Mouse (Mus musculus) adrenal gland, adult 8-10 months (tissue): ENCODE measurements around the gene 4930503B20Rik. TPM values are rescaled to one million over a fixed set of nuclear protein-coding genes. Genes with fewer than 3 reads are reported as not detected.
A peak's percentile ranks its signal among the peaks of the same experiment; 100 is the strongest.

Experiments used
- DNase-seq: peaks from one replicate; pipeline ENCODE4 v3.0.0; 2022
- total RNA-seq, 4 experiments: library from RNA; stranded (reverse); gene quantifications; 2 replicates each; pipeline ENCODE4 v1.2.4; 2022

4930503B20Rik gene
- total RNA-seq, 4 experiments from 2014 or later = not detected

DNA sequence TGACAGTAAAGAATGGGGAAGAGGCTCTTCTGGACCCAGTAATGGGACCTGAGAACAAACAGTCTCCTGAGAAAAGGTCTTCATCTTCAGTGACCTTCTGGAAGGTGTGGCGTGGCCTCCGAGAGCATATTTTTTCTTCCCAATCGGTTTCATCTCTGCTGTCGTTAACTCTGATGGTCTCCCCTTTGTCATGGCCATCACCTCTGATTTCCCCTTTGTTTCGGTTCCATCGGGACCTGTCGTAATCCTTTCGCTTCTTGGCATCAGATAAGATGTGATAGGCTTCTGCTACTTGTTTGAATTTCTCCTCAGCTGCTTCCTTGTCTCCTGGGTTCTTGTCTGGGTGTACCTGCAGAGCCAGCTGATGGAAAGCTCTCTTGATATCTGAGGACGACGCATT is 401 bp downstream of the 4930503B20Rik start:
- no peak for DNase-seq

DNA sequence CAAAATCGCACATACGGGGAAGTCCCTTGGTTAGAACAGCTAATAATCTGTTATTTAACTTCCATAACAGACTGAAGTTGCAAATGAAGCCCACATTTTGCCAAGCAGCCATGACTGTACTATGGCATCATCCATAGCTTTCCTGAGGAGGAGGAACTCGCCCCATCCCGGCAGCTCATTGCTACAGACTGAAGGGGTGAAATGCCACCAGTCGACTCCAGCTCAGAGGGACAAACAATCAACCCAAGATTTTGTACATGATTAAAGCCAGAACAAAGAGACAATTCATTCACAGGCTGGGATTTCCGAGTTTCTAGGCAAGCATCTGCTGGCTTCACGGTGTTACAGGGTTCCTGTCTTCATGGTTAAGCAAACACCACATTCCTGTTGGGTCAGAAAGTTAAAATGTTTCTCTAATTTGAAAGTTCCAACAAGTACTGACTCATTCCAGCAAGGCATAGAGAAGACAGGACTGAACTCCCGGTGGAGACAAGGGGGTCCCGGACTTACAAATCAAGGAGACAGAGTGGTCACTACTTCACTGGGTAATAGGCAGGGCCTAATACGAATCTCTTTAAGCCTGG is 1.7 kb downstream of the 4930503B20Rik start:
- no peak for DNase-seq

DNA sequence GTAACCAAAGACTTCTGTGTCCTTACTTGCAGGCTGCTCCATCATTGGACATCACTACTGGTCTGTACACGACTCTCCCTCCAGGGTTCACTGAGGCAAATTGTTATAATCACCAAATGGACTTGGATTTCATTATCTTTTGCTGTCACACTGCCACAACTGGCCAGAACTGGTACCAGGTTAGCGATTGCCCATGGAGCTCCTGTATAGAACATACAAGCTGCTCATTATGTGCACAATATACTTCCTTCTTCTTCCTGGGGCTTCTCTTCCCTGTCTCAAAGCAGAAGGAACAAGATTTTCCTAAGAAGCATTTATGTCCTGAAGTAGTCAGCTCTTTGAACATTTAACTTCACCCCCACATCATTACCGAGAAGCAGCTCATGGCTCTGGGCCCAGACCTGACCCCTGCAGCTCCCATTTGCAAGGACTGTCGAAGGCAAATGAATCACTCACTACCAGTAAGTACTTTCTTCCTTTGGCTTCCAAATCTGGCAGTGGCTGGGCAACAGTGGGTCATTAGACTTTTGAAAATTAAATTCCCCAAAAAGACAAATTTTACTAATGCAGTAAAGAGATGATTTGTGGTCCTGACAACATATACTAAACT is 9.2 kb downstream of the 4930503B20Rik start:
- DNase-seq = no peak

GRCm38 (mm10) chr3:146632506-146632905 is 18.6 kb downstream of the 4930503B20Rik start:
- no peak for DNase-seq

- DNase-seq = no peak
These were observed 22.7 kb downstream of the 4930503B20Rik start for GRCm38 (mm10) chr3:146628227-146628982.

GRCm38 (mm10) chr3:146625766-146626165 is 25.4 kb downstream of the 4930503B20Rik start:
- no peak for DNase-seq

- no peak for DNase-seq
These were observed 29.2 kb downstream of the 4930503B20Rik start for GRCm38 (mm10) chr3:146621966-146622365.

DNA sequence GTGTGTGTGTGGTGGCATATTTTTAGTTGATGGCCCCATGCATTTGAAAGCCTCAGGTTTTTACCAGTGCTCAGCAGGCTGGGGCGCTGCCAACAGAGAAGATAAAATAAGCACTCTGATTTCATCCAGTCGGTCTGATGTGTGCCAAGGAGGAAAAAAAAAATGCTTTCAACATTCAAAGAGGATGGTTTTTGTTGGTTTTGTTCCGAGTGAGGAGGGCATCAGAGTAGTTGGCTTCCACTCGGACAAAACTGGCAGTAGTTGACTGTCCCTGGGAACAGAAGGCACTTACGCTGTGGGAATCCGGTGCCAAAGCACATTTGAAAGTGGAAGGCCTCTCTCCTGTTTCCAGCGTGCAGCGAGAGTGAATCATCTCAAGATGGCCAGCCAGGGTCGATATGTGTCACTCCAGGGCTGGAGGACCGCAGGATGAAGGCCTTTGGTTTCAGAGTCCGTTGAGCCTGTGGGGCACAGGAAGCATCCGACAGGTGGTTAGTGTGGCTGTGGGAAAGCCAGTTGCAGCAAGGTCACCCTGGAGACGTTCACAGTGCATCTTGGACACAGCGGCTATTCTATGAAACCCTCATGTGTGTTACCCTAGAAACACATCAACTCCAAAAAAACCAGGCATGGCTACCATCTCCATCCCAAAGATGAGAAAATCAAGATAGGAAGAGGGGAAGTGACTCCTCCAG is 30.4 kb downstream of the 4930503B20Rik start:
- peak; percentile 72 for DNase-seq

DNA sequence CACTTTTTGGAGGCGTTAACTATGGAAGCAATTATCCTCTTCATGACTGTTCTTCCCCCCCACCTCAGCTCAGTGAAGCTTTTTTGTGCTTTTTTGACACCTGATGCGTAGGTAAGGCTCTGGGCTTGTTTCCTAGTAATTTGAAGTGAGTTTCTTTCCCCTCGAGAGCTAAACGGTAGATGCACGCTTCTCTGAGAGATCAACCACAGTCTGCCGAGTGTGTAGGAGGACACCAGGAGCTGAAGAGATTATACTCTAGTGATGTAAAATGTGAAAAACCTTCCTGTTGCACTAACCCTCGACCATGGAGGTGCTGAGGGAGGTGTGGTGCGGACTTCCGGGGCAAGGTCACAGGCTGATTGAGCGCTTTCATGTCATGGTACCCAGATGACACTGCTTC is 31.0 kb downstream of the 4930503B20Rik start:
- DNase-seq = no peak

GRCm38 (mm10) chr3:146618357-146618756 is 32.8 kb downstream of the 4930503B20Rik start:
- no peak for DNase-seq

GRCm38 (mm10) chr3:146617946-146618345 is 33.2 kb downstream of the 4930503B20Rik start:
- DNase-seq = no peak

DNA sequence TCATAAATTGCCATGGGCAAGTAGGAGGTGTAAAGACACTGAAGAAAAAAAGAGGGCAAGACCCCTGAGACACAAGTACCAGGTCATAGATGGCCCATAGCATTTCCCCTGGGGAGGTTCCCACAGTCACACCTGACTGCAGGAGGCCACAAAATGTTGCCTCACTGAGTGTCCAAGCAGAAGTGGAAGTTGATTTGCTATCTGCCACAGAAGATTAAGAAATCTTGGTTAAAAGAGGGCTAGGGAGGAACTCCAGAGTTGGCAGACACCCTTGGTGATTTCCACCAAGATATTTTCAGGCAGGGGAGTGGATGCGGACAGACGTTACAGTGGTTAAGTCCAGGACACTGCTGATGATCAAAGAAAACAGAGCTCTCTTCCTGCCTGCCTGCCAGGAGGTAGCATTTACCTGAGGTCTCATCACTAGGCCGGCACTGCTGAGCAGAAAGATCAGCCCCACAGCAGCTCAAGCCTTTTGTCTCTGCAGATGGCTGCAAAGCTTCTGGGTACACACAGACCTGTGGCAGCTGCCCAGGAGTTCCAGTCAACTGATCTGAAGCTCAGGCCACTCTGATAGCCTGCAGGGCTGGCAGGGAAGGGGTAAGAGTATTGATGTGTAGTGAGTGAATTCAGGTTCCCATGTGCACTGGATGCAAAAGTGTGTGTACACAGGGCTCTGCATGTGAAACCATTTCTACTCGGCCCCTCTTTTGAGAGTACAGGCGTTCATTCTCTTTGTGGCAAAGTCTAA is 34.4 kb downstream of the 4930503B20Rik start:
- DNase-seq = no peak

DNA sequence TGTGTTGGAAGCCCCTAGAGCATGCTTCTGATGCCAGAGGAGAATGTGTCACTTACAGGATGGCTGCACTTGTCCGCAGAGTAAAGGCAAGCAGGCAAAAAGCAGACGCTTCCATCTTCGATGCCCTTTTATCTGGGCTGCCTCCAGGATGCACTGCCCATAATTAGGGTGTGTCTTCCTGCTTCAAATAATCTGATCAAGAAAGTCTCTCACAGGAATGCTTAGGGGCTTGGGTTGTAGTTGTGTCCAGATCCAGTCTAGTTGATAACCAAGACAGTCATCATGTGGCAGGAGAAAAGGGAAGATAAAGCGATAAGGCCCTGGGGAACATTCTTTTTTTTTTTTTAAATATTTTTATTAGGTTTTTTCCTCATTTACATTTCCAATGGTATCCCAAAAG is 35.6 kb downstream of the 4930503B20Rik start, which contains the start of gene Dnase2b:
TSS of gene Dnase2b (minus strand) at position 101 of the 400 bp plus-strand sequence.
- DNase-seq = no peak

DNA sequence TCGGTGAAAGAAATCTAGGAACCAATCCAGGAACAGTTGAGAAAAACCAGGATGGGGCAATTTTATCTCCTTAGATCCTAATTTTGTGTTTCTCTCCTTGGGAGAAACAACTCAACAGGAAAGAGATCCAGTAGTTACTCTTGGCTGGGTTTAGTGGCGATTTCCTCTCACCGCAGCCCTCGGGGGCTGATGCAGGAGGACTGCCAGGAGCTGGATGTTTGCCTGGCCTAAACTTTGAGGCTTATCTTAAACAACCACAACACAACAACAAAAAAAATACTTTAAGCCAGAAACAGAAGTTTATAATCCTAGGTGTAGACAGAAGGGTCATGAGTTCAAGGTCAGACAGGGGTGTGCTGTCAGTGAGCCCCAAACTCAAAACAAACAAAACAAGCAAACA is 39.3 kb downstream of the 4930503B20Rik start:
- no peak for DNase-seq

DNA sequence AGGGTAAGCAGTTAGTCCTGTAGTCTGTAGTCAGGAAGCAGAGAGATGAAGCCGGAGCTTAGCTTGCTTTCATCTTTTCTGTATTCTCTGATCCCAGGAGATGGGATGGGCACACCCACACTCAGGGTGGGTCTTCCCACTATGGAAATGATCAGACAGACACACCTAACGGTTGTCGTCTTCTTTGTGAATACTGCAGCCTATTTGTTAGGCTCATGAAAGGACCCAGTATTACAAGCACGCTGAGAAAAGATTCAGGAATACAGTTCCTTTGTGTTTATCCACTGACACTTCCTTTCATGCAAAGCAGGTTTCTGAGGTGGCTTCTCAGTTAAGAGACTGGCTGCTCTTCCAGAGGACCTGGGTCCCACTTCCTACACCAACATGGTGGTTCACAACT is 39.9 kb downstream of the 4930503B20Rik start:
- no peak for DNase-seq

- DNase-seq = no peak
These were observed 40.8 kb downstream of the 4930503B20Rik start for GRCm38 (mm10) chr3:146610322-146610721.

DNA sequence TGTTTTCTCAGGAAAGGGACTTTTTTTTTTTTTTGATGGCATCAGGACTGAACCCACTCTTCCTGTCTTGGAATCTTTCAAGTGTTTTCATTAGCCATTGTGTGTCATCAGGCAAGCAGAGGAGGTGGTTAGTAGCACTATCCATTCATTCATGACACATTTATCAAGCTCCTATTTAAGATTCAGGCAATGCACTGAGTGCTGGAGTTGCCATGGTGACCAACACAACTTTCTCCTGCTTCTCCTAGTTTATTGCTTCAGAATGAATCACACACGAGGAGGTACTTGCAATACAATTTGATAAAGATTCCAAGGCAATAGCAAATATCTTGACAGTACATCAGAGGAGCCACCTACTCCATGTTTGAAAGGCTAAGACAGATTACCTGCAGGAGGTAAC is 43.7 kb downstream of the 4930503B20Rik start:
- DNase-seq = no peak

GRCm38 (mm10) chr3:146604647-146605046 is 46.5 kb downstream of the 4930503B20Rik start:
- no peak for DNase-seq

DNA sequence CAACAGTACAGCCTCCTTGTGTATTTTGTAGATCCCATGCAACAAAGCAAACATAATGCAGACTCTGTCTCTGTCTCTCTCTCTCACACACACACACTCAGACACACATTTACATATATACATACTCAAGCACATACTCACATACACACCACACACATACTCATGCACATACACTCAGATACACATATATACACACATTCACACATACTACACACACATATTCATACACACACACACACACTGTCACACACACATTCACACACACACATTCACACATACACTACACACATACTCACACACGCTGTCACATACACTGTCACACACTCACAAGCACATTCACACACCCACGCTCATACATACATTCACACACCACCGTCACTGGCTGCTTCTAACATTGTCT is 48.6 kb downstream of the 4930503B20Rik start:
- DNase-seq = no peak

GRCm38 (mm10) chr3:146601205-146601604 is 49.9 kb downstream of the 4930503B20Rik start:
- no peak for DNase-seq

GRCm38 (mm10) chr3:146599198-146599900 is 51.8 kb downstream of the 4930503B20Rik start:
- no peak for DNase-seq

- DNase-seq = no peak
These were observed 52.7 kb downstream of the 4930503B20Rik start for GRCm38 (mm10) chr3:146598411-146598810.
